Mouse (Mus musculus) forebrain, embryonic 12.5 days (tissue): ENCODE data around the gene Gm16223. TPM values are rescaled to one million over a fixed set of nuclear protein-coding genes. Genes with fewer than 3 reads are reported as not detected.
A peak's percentile ranks its signal among the peaks of the same experiment; 100 is the strongest.

ENCODE experiments used
- ATAC-seq: fragments of 200-750 bp; cut with Nextera tagmentation; 2 replicates; pipeline ENCODE4 v1.8.0; 2017; ENCODE audit warnings: moderate TSS enrichment; ENCODE audit not compliant: low FRiP score
- H3K27ac ChIP-seq: fragments of 300-500 bp; sonication (generic); 2 replicates; pipeline ENCODE4 v1.5.1; 2016; ENCODE audit warnings: mild to moderate bottlenecking
- H3K27me3 ChIP-seq: fragments of 300-500 bp; sonication (generic); 2 replicates; pipeline ENCODE4 v1.6.1; 2016; ENCODE audit warnings: mild to moderate bottlenecking
- H3K36me3 ChIP-seq: fragments of 300-500 bp; sonication (generic); replicated peaks from 2 replicates; pipeline ENCODE4 v1.6.1; 2016; ENCODE audit warnings: mild to moderate bottlenecking
- H3K4me1 ChIP-seq: fragments of 300-500 bp; sonication (generic); 2 replicates; pipeline ENCODE4 v1.6.1; 2016
- H3K4me2 ChIP-seq: fragments of 300-500 bp; sonication (generic); 2 replicates; pipeline ENCODE4 v1.6.1; 2016; ENCODE audit warnings: mild to moderate bottlenecking, moderate library complexity
- H3K4me3 ChIP-seq: fragments of 300-500 bp; sonication (generic); replicated peaks from 2 replicates; pipeline ENCODE4 v1.5.1; 2016; ENCODE audit warnings: mild to moderate bottlenecking
- H3K9ac ChIP-seq: fragments of 300-500 bp; sonication (generic); 2 replicates; pipeline ENCODE4 v1.6.1; 2016; ENCODE audit warnings: mild to moderate bottlenecking
- H3K9me3 ChIP-seq: fragments of 300-500 bp; sonication (generic); 2 replicates; pipeline ENCODE4 v1.6.1; 2016
- WGBS: fragments of 180-500 bp; shearing (Covaris S2); methylation state at CpG from one replicate; pipeline ENCODE4 v1.1.7; 2016; 5-methylcytosine and 5-hydroxymethylcytosine counted together
- polyA plus RNA-seq: library from polyadenylated mRNA; unstranded; fragments of >200 nt; fragmentation: Nextera tagmentation; extraction: Ambion mirVana; gene quantifications from 2 replicates; pipeline ENCODE4 v1.2.1, GENCODE M21; 2016

Gene Gm16223
- 0.09 TPM in 1 of 2 replicates, not detected in the other for polyA plus RNA-seq

GRCm38 (mm10) chr5:42067476-42068187, at the start of gene Gm16223:
TSS of gene Gm16223 (plus strand) at chr5:42067960.
- no peak within 1 kb of the TSS for H3K4me2 ChIP-seq
- no peak within 1 kb of the TSS for H3K9ac ChIP-seq
- no peaks in the 10 kb centered on the region for H3K36me3 ChIP-seq
- no peak within 1 kb of the TSS for H3K4me3 ChIP-seq
- no peaks in the 10 kb centered on the region; the same call in 1 of the 2 replicates for H3K4me1 ChIP-seq
- H3K9me3 ChIP-seq: no peaks in the 10 kb centered on the region
- 0 out of 2 replicates have a peak within 1 kb of the TSS, but pooled peaks have one; percentile 19 for H3K27ac ChIP-seq
- WGBS: 39% methylated on average over 10 of the region's 10 CpGs
- no peaks in the 10 kb centered on the region for H3K27me3 ChIP-seq
- ATAC-seq: peak; percentile 88

GRCm38 (mm10) chr5:42022029-42022428, 45.7 kb upstream of the Gm16223 start:
- H3K36me3 ChIP-seq: no peaks in the 10 kb centered on the region
- no peak for ATAC-seq
- 78% methylated on average over 3 of the region's 3 CpGs for WGBS
- no peaks in the 10 kb centered on the region for H3K4me1 ChIP-seq
- no peaks in the 10 kb centered on the region for H3K9me3 ChIP-seq
- no peak overlapping the region for H3K27ac ChIP-seq
- H3K9ac ChIP-seq: no peak overlapping the region
- H3K27me3 ChIP-seq: no peaks in the 10 kb centered on the region
- no peak overlapping the region for H3K4me3 ChIP-seq
- no peak overlapping the region for H3K4me2 ChIP-seq

- Histone ChIP-seq H3K27me3 (no peaks in the 10 kb centered on the region), H3K9ac (no peak overlapping the region), H3K4me2 (no peak overlapping the region), H3K4me1 (no peaks in the 10 kb centered on the region), H3K4me3 (no peak overlapping the region), H3K36me3 (no peaks in the 10 kb centered on the region), H3K9me3 (no peaks in the 10 kb centered on the region), H3K27ac (no peak overlapping the region)
- WGBS: 80% methylated on average over 1 of the region's 1 CpGs
- no peak for ATAC-seq
These were observed 44.2 kb upstream of the Gm16223 start for GRCm38 (mm10) chr5:42023521-42023920.

- no peak overlapping the region for H3K27ac ChIP-seq
These were observed 31.2 kb upstream of the Gm16223 start for GRCm38 (mm10) chr5:42036388-42037082.

GRCm38 (mm10) chr5:42054636-42055035, 13.1 kb upstream of the Gm16223 start:
- no peak overlapping the region for H3K4me3 ChIP-seq
- 80% methylated on average over 4 of the region's 4 CpGs for WGBS
- H3K27me3 ChIP-seq: no peaks in the 10 kb centered on the region
- no peaks in the 10 kb centered on the region for H3K4me1 ChIP-seq
- H3K27ac ChIP-seq: no peak overlapping the region
- no peaks in the 10 kb centered on the region for H3K36me3 ChIP-seq
- no peak overlapping the region for H3K9ac ChIP-seq
- H3K4me2 ChIP-seq: no peak overlapping the region
- no peaks in the 10 kb centered on the region for H3K9me3 ChIP-seq
- ATAC-seq: no peak

More at GRCm38 (mm10) chr5:42036388-42037082, 31.2 kb upstream of the Gm16223 start:
- H3K4me3 ChIP-seq: no peak overlapping the region
- no peaks in the 10 kb centered on the region for H3K36me3 ChIP-seq
- no peaks in the 10 kb centered on the region for H3K27me3 ChIP-seq
- H3K4me2 ChIP-seq: no peak overlapping the region
- ATAC-seq: peak; percentile 55; the same call in 1 of the 2 replicates
- no peak overlapping the region for H3K9ac ChIP-seq
- no peaks in the 10 kb centered on the region for H3K9me3 ChIP-seq
- no peaks in the 10 kb centered on the region for H3K4me1 ChIP-seq
- WGBS: 57% methylated on average over 15 of the region's 15 CpGs

- Histone ChIP-seq H3K9me3 (no peaks in the 10 kb centered on the region), H3K27ac (no peak overlapping the region), H3K4me3 (no peak overlapping the region), H3K9ac (no peak overlapping the region), H3K4me1 (no peaks in the 10 kb centered on the region), H3K4me2 (no peak overlapping the region), H3K27me3 (no peaks in the 10 kb centered on the region), H3K36me3 (no peaks in the 10 kb centered on the region)
- 92% methylated on average over 5 of the region's 5 CpGs for WGBS
- ATAC-seq: no peak
These were observed 12.6 kb upstream of the Gm16223 start for GRCm38 (mm10) chr5:42055151-42055550.

- WGBS: 75% methylated on average over 2 of the region's 2 CpGs
- Histone ChIP-seq H3K36me3 (no peaks in the 10 kb centered on the region), H3K27me3 (no peaks in the 10 kb centered on the region), H3K4me3 (no peak overlapping the region), H3K4me1 (no peaks in the 10 kb centered on the region; the same call in 1 of the 2 replicates), H3K9ac (no peak overlapping the region), H3K9me3 (no peaks in the 10 kb centered on the region), H3K4me2 (no peak overlapping the region), H3K27ac (no peak overlapping the region)
- ATAC-seq: no peak
These were observed 2.7 kb upstream of the Gm16223 start for GRCm38 (mm10) chr5:42065090-42065489.

GRCm38 (mm10) chr5:42067075-42067474, 685 bp upstream of the Gm16223 start:
- H3K27ac ChIP-seq: no peak overlapping the region
- H3K36me3 ChIP-seq: no peaks in the 10 kb centered on the region
- no peaks in the 10 kb centered on the region; the same call in 1 of the 2 replicates for H3K4me1 ChIP-seq
- peak; percentile 12; the same call in 1 of the 2 replicates for ATAC-seq
- H3K27me3 ChIP-seq: no peaks in the 10 kb centered on the region
- H3K4me2 ChIP-seq: no peak overlapping the region
- no peak overlapping the region for H3K9ac ChIP-seq
- no peak overlapping the region for H3K4me3 ChIP-seq
- 58% methylated on average over 3 of the region's 3 CpGs for WGBS
- H3K9me3 ChIP-seq: no peaks in the 10 kb centered on the region

GRCm38 (mm10) chr5:42068188-42068579, 424 bp downstream of the Gm16223 start:
- H3K4me3 ChIP-seq: no peak overlapping the region
- no peak overlapping the region for H3K4me2 ChIP-seq
- WGBS: 86% methylated on average over 1 of the region's 1 CpGs
- no peaks in the 10 kb centered on the region for H3K9me3 ChIP-seq
- H3K36me3 ChIP-seq: no peaks in the 10 kb centered on the region
- no peaks in the 10 kb centered on the region; the same call in 1 of the 2 replicates for H3K4me1 ChIP-seq
- H3K27ac ChIP-seq: no peak overlapping the region
- H3K27me3 ChIP-seq: no peaks in the 10 kb centered on the region
- ATAC-seq: peak; percentile 66
- H3K9ac ChIP-seq: no peak overlapping the region

GRCm38 (mm10) chr5:42116586-42117346, 49.0 kb downstream of the Gm16223 start:
- no peaks in the 10 kb centered on the region for H3K27me3 ChIP-seq
- no peaks in the 10 kb centered on the region for H3K36me3 ChIP-seq
- no peak for ATAC-seq
- no peaks in the 10 kb centered on the region for H3K9me3 ChIP-seq
- no peak overlapping the region for H3K9ac ChIP-seq
- WGBS: 90% methylated on average over 5 of the region's 5 CpGs
- no peaks in the 10 kb centered on the region for H3K4me1 ChIP-seq
- H3K27ac ChIP-seq: no peak overlapping the region
- H3K4me2 ChIP-seq: no peak overlapping the region
- no peak overlapping the region for H3K4me3 ChIP-seq

GRCm38 (mm10) chr5:42125562-42125961, 57.8 kb downstream of the Gm16223 start:
- Histone ChIP-seq H3K4me1 (no peaks in the 10 kb centered on the region), H3K4me2 (no peak overlapping the region), H3K9ac (no peak overlapping the region), H3K27me3 (no peaks in the 10 kb centered on the region), H3K4me3 (no peak overlapping the region), H3K36me3 (no peaks in the 10 kb centered on the region), H3K27ac (no peak overlapping the region), H3K9me3 (no peaks in the 10 kb centered on the region)
- ATAC-seq: no peak

- Histone ChIP-seq H3K4me2 (no peak overlapping the region), H3K27me3 (no peaks in the 10 kb centered on the region), H3K4me3 (no peak overlapping the region), H3K36me3 (no peaks in the 10 kb centered on the region), H3K27ac (no peak overlapping the region), H3K4me1 (no peaks in the 10 kb centered on the region), H3K9ac (no peak overlapping the region), H3K9me3 (no peaks in the 10 kb centered on the region)
- no peak for ATAC-seq
- 69% methylated on average over 3 of the region's 3 CpGs for WGBS
These were observed 87.9 kb downstream of the Gm16223 start for GRCm38 (mm10) chr5:42155626-42156025.
